Mouse (Mus musculus): ENCODE measurements at regions not wholly inside any gene's neighbourhood (a gene's known extent, or its start where the extent isn't known, plus 50 kb on each side); places are given as distances from the start of the nearest gene placed in this dataset.

DNA sequence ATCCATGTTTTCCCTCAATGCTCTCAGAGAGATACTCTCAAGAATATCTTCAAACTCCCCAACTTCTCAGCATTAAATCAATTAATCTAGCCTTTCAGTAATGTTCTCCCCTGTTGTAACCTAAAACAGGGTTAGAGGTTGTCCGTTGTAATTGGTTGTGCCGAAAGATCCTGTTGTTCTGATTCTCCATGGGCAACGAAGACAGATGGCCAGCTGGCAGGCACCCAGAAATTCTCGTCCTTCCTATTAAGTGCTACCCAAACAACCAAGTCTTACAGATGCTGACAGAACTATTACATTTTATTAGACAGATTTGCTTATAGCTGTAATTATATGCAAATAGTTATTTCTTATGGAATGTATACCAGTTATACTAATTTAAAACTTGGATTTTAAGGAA lies 225.9 kb upstream of the Tacr3 start:
- intact Hi-C loops (cut with DNase I) = no loop called here
- DNase-seq = peak; percentile 79

GRCm38 (mm10) chr3:134605356-134605771 lies 223.4 kb upstream of the Tacr3 start:
- peak; percentile 67 for DNase-seq
- intact Hi-C loops (cut with DNase I) = no loop called here

DNA sequence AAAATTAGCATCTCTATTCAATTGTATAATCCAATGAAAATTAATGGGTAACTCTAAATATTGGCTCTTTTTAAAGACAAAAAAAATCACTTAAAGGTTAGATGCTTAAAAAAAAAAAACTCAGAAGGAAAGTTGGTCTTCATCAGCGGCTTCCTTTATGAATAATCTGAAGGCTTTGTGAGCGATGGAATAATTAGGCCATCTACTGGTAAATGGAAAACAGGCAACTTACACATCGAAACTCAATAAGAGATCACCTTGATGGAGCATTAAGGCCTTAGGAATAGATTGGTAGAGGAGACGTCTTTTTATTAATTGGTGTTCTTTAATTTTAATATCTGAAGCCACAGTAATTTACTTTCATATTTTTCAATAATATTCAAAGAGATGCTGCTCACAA lies 218.6 kb upstream of the Tacr3 start:
- no peak for DNase-seq
- intact Hi-C loops (cut with DNase I) = loop anchor here (5.0 kb wide), 1 partner anchor 733 kb away; no protein-coding TSS in a partner anchor

DNA sequence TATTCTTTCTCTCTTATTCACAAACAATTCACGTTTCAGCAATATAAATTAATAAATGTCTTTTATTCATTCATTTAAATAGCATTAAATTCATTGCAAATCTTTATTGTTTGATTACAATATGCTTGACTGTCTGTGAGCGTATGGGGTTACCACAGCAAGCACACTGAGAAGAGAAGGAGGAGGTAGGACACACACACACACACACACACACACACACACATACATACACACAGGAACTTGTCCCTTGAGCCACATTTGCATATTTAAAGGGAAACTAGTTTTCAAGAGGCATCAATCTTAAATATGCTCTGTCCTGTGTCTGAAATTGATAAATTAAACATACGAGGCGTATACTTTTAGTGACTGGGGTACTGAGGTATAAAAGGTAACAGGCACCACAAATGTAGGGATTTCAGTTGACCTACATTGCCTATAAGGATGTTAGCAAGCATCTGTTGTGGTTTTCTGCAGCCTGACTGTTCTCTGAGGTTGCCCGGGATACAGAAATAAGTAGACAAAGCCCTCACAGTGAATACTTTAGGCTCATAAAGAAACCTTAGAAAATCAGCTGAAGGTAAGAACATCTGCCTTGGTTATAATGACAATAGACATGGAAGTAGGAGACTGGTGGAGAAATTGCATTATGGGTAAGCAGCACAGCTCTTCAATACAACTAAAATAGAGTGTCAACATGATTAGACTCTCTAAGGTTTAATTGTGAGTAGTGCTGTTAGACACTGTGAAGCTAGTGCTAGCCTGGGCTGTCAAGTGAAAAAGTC lies 217.1 kb upstream of the Tacr3 start:
- intact Hi-C loops (cut with DNase I) = loop anchor here (5.0 kb wide), 1 partner anchor 734 kb away; no protein-coding TSS in a partner anchor
- no peak for DNase-seq

GRCm38 (mm10) chr3:134612298-134612616 lies 216.6 kb upstream of the Tacr3 start:
- intact Hi-C loops (cut with DNase I) = loop anchor here (5.0 kb wide), 1 partner anchor 735 kb away; no protein-coding TSS in a partner anchor
- DNase-seq = no peak

DNA sequence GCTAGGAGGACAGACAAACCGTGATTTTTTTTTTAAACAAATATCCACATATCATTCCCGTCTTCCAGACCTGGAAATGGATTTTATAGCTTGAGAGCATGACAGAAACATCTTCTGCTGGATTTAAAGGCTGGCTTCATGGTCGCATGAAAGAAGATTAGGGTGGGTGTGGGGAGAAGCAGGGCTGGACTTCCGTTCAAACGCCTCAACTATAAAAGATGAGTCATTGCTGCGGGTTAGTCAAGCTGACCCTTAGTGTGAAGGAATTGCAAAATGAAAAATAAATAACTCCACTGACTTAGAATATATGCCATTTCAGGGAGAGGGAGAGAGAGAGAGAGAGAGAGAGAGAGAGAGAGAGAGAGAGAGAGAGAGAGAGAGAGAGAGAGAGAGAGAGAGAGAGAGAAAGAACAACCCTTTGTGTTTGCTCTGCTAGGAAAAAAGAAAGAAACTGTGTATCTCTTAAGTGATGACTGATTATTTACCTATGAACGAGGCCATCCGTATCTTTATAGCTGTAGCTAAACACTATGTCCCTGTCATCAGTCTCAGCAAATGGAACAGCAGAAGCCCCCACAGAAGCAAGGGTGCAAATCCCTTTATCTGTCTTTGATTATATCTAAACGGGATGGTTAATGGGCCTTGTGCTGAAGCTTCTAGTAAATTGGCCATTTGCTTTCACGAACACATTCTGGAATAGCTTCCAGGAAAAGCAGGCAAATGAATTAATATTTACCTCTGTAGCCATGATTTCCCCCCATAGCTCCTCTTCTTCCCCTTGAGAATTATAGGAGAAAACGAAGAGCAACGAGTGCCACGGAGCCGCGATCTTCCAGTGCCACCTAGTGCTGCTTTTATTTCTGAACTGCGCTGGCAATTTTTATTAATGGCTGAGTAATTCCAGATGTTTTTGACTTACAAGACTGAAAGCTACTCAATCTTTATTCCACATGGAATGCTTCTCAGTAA lies 199.4 kb upstream of the Tacr3 start:
- intact Hi-C loops (cut with DNase I) = loop anchor here (2.0 to 10.0 kb wide), 4 partner anchors 395 to 1515 kb away; partner anchors contain the start of genes Cxxc4 and Ppa2
- DNase-seq = peak; percentile 17

- intact Hi-C loops (cut with DNase I) = no loop called here
- no peak for DNase-seq
Measured at GRCm38 (mm10) chr3:134630135-134630516, 198.7 kb upstream of the Tacr3 start.

DNA sequence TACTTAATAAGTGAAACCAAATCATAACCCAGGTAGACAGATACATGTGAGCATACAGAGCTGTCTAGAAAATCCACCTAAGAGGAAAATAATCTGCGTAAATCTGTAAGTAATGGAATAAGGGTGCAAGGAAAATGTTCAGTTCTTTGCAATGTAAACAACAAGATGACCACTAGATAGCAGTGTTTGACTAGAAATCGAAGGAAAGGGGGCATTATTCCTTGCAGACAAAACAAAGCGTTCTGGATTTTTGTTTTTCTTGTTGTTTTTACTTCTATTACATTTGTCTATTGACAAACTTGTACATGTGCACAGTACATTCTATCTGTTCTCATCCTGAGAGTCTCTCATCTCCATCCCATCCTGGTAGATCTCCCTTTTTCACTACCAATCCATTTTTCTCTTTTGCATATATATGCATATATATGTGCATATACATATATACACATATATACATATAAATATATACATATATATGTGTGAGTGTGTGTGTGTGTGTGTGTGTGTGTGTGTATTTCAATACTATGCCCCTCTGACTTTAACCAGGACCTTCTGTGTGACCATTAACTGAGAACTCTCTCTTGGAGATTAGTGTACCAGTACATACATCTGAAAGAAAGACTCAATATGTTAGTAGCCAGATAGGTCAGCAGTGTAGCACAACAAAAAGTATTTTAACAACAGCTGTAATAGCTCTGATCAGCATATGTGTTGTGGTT lies 179.9 kb upstream of the Tacr3 start:
- intact Hi-C loops (cut with DNase I) = no loop called here
- DNase-seq = no peak

GRCm38 (mm10) chr3:134654051-134654450 lies 174.8 kb upstream of the Tacr3 start:
- DNase-seq = peak; percentile 1
- intact Hi-C loops (cut with DNase I) = loop anchor here (2.0 kb wide), 1 partner anchor 553 kb away; no protein-coding TSS in a partner anchor

DNA sequence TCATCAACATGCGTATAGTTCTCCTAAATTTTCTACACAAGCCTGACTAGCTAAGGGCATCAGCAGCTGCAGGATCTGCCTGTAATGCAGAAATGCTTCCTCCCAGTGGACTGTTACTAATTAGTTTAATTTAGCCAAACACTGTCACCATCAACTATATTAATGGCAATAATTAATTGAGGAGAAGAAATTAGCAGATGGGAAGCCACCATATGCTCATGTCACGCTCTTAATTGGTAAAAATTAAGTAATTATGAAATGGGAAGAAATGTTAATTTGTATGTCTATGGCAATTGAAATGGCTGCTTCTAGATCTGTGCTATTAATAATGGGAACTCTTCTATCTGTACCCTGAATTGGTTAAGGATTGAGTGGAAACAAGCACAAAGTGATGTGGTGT lies 133.9 kb upstream of the Tacr3 start:
- DNase-seq = no peak
- intact Hi-C loops (cut with DNase I) = no loop called here

- no peak for DNase-seq
- intact Hi-C loops (cut with DNase I) = no loop called here
Measured at GRCm38 (mm10) chr3:134718620-134719019, 110.2 kb upstream of the Tacr3 start.

- DNase-seq = no peak
Measured at GRCm38 (mm10) chr3:134735684-134736083, 93.1 kb upstream of the Tacr3 start.

GRCm38 (mm10) chr3:134761108-134761507 lies 67.7 kb upstream of the Tacr3 start:
- no peak for DNase-seq
- intact Hi-C loops (cut with DNase I) = no loop called here

More at GRCm38 (mm10) chr3:134735684-134736083, 93.1 kb upstream of the Tacr3 start:
- intact Hi-C loops (cut with DNase I) = no loop called here

DNA sequence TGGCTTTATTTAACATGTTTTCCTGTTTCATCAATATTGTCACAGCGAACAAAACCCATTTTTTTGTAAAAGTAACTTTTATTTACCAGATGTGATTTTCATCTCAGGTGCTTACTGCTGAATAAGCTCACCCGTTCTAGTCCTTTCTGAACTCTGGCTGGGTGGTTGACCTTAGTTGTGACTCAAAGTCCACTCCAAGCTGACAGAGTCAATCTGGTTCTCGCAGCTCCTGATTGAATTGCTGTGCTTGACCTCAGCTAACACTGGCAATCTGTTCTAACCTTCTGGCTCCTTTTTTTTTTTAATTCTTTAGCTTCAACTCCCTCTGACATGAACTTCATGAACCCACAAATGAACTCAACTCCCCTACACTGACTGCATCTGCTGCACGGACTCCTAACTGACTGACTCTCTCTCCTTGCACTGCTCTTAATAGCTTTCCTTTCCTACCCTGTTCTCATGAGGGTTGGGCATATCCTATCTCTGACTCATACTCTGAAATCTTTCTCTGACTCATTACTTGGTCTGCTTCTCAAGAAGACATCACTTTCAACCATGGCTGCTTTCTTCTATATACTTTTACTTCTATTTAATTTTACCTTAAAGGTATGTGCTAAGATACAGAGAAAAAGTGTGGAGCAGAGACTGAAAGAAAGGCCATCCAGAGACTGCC lies 65.4 kb upstream of the Tacr3 start:
- intact Hi-C loops (cut with DNase I) = no loop called here
- no peak for DNase-seq

All from left cerebral cortex, postnatal 4 days (tissue).